Mouse (Mus musculus) cortical plate, adult 2 months (tissue): ENCODE measurements around the gene Mmp24.
"Not testable (repeated sequence)": the region's sequence is repeated elsewhere in the genome, so short reads cannot be mapped to it uniquely, and the experiment has no call there.

Source experiments
- CTCF ChIP-seq: fragments of 200-500 bp; IDR thresholded peaks from 2 replicates; pipeline ENCODE4 v1.5.1; 2011; ENCODE audit warnings: mild to moderate bottlenecking, control low read depth, low read length; ENCODE audit not compliant: insufficient read depth; ENCODE audit errors: extremely low read depth
- POLR2A ChIP-seq: fragments of 200-500 bp; IDR thresholded peaks from 2 replicates; pipeline ENCODE4 v1.6.1; 2011; ENCODE audit warnings: mild to moderate bottlenecking, low read length, control low read depth; ENCODE audit not compliant: insufficient read depth; ENCODE audit errors: extremely low read depth

GRCm38 (mm10) chr2:155832087-155832486, 56.9 kb downstream of the Mmp24 start:
- TF ChIP-seq CTCF, POLR2A: not testable (repeated sequence)
